Mouse (Mus musculus) granulocyte monocyte progenitor cell, adult 5-6 weeks (primary cell): Measurements from ENCODE around the gene Lonp1. TPM values are rescaled to one million over a fixed set of nuclear protein-coding genes. Genes with fewer than 3 reads are reported as not detected.

ENCODE experiments used
- ATAC-seq: replicated peaks from 2 replicates; pipeline ENCODE4 v1.8.0; 2016; ENCODE audit warnings: mild to moderate bottlenecking, moderate TSS enrichment, inconsistent platforms; ENCODE audit not compliant: poor library complexity, severe bottlenecking
- total RNA-seq, 2 experiments: library from RNA; stranded (forward) in 1 of 2; stranded (reverse) in 1 of 2; fragments of 200-712, 200-1000 nt in 1 of 2; fragments of >200 nt in 1 of 2; fragmentation: Nextera tagmentation in 1 of 2; gene quantifications; 2 replicates each; pipeline ENCODE4 v1.2.3; 2014 to 2017

Gene Lonp1
- total RNA-seq, 2 experiments from 2014 or later: 45.5 to 64.1 TPM

GRCm38 (mm10) chr17:56593527-56594271 is 33.0 kb downstream of the Lonp1 start:
- ATAC-seq: no peak

- no peak for ATAC-seq
Measured at GRCm38 (mm10) chr17:56592553-56592952, 34.1 kb downstream of the Lonp1 start.

GRCm38 (mm10) chr17:56588921-56589320 is 37.8 kb downstream of the Lonp1 start:
- ATAC-seq: no peak

- no peak for ATAC-seq
Measured at GRCm38 (mm10) chr17:56587773-56588172, 38.9 kb downstream of the Lonp1 start.

- ATAC-seq: peak; percentile 33
Measured at GRCm38 (mm10) chr17:56585171-56585821, 41.4 kb downstream of the Lonp1 start.

GRCm38 (mm10) chr17:56584257-56585130 is 42.2 kb downstream of the Lonp1 start, which contains the start of the genes Safb2 and Safb:
Gene Safb2, minus strand, starts transcription at chr17:56584585.
Gene Safb, plus strand, starts transcription at chr17:56584825.
- ATAC-seq: peak; percentile 71

- ATAC-seq: peak; percentile 34
Measured at GRCm38 (mm10) chr17:56583611-56584256, 43.0 kb downstream of the Lonp1 start.

GRCm38 (mm10) chr17:56583071-56583470 is 43.6 kb downstream of the Lonp1 start:
- no peak for ATAC-seq

- no peak for ATAC-seq
Measured at GRCm38 (mm10) chr17:56572939-56573338, 53.7 kb downstream of the Lonp1 start.

- no peak for ATAC-seq
Measured at GRCm38 (mm10) chr17:56572154-56572553, 54.5 kb downstream of the Lonp1 start.

- no peak for ATAC-seq
Measured at GRCm38 (mm10) chr17:56570287-56570686, 56.4 kb downstream of the Lonp1 start.

GRCm38 (mm10) chr17:56567370-56567769 is 59.3 kb downstream of the Lonp1 start:
- no peak for ATAC-seq

GRCm38 (mm10) chr17:56566918-56567317 is 59.8 kb downstream of the Lonp1 start:
- no peak for ATAC-seq

GRCm38 (mm10) chr17:56566293-56566692 is 60.4 kb downstream of the Lonp1 start:
- no peak for ATAC-seq

Other genes with a start within 250 kb of the Lonp1 start
- gene Ptprs, start 150.4 kb downstream of the Lonp1 start, total RNA-seq (2014; fragmentation: Nextera tagmentation): 62.2 and 73.5 TPM in 2 replicates
- 45.1 and 59.2 TPM in 2 replicates for gene Ptprs, start 150.4 kb downstream of the Lonp1 start, total RNA-seq (2017)
- gene Znrf4, start 114.5 kb downstream of the Lonp1 start, total RNA-seq (2014; fragmentation: Nextera tagmentation): not detected in 2 replicates
- gene Znrf4, start 114.5 kb downstream of the Lonp1 start, total RNA-seq (2017): not detected in 2 replicates
- gene Gm20219, start 72.5 kb downstream of the Lonp1 start, total RNA-seq (2014; fragmentation: Nextera tagmentation): 0.84 and 1.1 TPM in 2 replicates
- gene Gm20219, start 72.5 kb downstream of the Lonp1 start, total RNA-seq (2017): 0.41 TPM in 1 of 2 replicates, not detected in the other
- gene Safb2, start 42.3 kb downstream of the Lonp1 start, total RNA-seq (2014; fragmentation: Nextera tagmentation): 99.5 and 132 TPM in 2 replicates
- gene Safb2, start 42.3 kb downstream of the Lonp1 start, total RNA-seq (2017): 66.4 and 76.5 TPM in 2 replicates
- 69.1 and 99.9 TPM in 2 replicates for gene Safb, start 42.1 kb downstream of the Lonp1 start, total RNA-seq (2014; fragmentation: Nextera tagmentation)
- gene Safb, start 42.1 kb downstream of the Lonp1 start, total RNA-seq (2017): 72.9 and 77.2 TPM in 2 replicates
- gene 2410015M20Rik, start 17.1 kb downstream of the Lonp1 start, total RNA-seq (2014; fragmentation: Nextera tagmentation): 140 and 159 TPM in 2 replicates
- 147 and 185 TPM in 2 replicates for gene 2410015M20Rik, start 17.1 kb downstream of the Lonp1 start, total RNA-seq (2017)
- gene Rpl36, start 13.5 kb downstream of the Lonp1 start, total RNA-seq (2014; fragmentation: Nextera tagmentation): 1,578 and 3,268 TPM in 2 replicates
- gene Rpl36, start 13.5 kb downstream of the Lonp1 start, total RNA-seq (2017): 2,318 and 2,523 TPM in 2 replicates
- not detected in 2 replicates for gene Catsperd, start 1.3 kb upstream of the Lonp1 start, total RNA-seq (2014; fragmentation: Nextera tagmentation)
- gene Catsperd, start 1.3 kb upstream of the Lonp1 start, total RNA-seq (2017): 0.77 TPM in 1 of 2 replicates, not detected in the other
- gene Ranbp3, start 46.4 kb upstream of the Lonp1 start, total RNA-seq (2014; fragmentation: Nextera tagmentation): 43.9 and 64.7 TPM in 2 replicates
- 57.2 and 70.1 TPM in 2 replicates for gene Ranbp3, start 46.4 kb upstream of the Lonp1 start, total RNA-seq (2017)
- 134 and 201 TPM in 2 replicates for gene Ndufa11, start 90.9 kb upstream of the Lonp1 start, total RNA-seq (2014; fragmentation: Nextera tagmentation)
- gene Ndufa11, start 90.9 kb upstream of the Lonp1 start, total RNA-seq (2017): 99.5 and 106 TPM in 2 replicates
- gene Vmac, start 91.1 kb upstream of the Lonp1 start, total RNA-seq (2014; fragmentation: Nextera tagmentation): 5.3 and 9.1 TPM in 2 replicates
- 3.7 and 9.1 TPM in 2 replicates for gene Vmac, start 91.1 kb upstream of the Lonp1 start, total RNA-seq (2017)
- not detected in 2 replicates for gene Nrtn, start 130.6 kb upstream of the Lonp1 start, total RNA-seq (2014; fragmentation: Nextera tagmentation)
- not detected in 2 replicates for gene Nrtn, start 130.6 kb upstream of the Lonp1 start, total RNA-seq (2017)
- 20.5 and 22.8 TPM in 2 replicates for gene Dus3l, start 137.9 kb upstream of the Lonp1 start, total RNA-seq (2014; fragmentation: Nextera tagmentation)
- 18.2 and 21.8 TPM in 2 replicates for gene Dus3l, start 137.9 kb upstream of the Lonp1 start, total RNA-seq (2017)
- 0.17 and 2.6 TPM in 2 replicates for gene Prr22, start 143.4 kb upstream of the Lonp1 start, total RNA-seq (2014; fragmentation: Nextera tagmentation)
- gene Prr22, start 143.4 kb upstream of the Lonp1 start, total RNA-seq (2017): 1.6 and 1.7 TPM in 2 replicates
- 4.4 and 6.4 TPM in 2 replicates for gene Rfx2, start 204.1 kb upstream of the Lonp1 start, total RNA-seq (2014; fragmentation: Nextera tagmentation)
- 1.6 and 2.8 TPM in 2 replicates for gene Rfx2, start 204.1 kb upstream of the Lonp1 start, total RNA-seq (2017)
- not detected in 2 replicates for gene Acsbg2, start 247.6 kb upstream of the Lonp1 start, total RNA-seq (2014; fragmentation: Nextera tagmentation)
- gene Acsbg2, start 247.6 kb upstream of the Lonp1 start, total RNA-seq (2017): not detected in 2 replicates
- gene 1700061G19Rik, start 248.6 kb upstream of the Lonp1 start, total RNA-seq (2014; fragmentation: Nextera tagmentation): 0.47 TPM in 1 of 2 replicates, not detected in the other
- gene 1700061G19Rik, start 248.6 kb upstream of the Lonp1 start, total RNA-seq (2017): 0.17 TPM in 1 of 2 replicates, not detected in the other